Mouse (Mus musculus) NIH3T3 (cell line): ENCODE measurements around the gene Brca1.
"Not testable (repeated sequence)": the region's sequence is repeated elsewhere in the genome, so short reads cannot be mapped to it uniquely, and the experiment has no call there.

Experiments
- DNase-seq: peaks from one replicate; pipeline ENCODE4 v3.0.0-alpha.2; 2012; ENCODE audit warnings: low read depth

Brca1 gene

GRCm38 (mm10) chr11:101543533-101543932 lies 8.2 kb downstream of the Brca1 start:
- no peak for DNase-seq

GRCm38 (mm10) chr11:101526686-101527085 lies 25.1 kb downstream of the Brca1 start:
- no peak for DNase-seq

DNA sequence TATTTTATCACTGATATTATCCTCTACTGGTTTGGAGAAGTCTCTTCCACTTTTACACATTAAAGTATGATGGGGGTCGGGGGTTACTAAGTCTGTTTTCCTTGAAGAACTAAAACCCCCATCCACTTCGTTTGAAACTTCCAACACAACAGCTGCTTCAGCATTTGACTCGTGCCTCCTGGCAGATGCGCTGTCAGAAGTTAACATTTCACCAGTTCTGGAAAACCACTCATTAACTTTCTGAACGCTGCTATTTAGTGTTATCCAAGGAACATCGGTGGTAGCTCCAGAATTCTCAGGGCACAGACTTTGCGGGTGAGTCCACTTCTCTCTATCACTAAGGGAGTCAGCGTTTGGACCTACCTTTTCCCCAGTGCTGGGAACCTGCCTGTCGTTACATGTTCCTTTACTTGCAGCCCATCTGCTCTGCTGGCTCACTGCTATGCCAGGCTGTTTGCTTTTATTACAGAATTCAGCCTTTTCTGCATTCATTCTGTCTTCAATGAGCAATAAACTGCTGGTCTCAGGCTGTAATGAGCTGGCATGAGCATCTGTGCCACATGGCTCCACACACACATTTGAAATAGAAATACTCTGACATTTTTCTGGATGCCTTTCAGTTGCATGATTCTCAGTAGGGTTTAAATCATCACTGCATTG lies 25.7 kb downstream of the Brca1 start:
- no peak for DNase-seq

- no peak for DNase-seq
Observed at GRCm38 (mm10) chr11:101525056-101525455, 26.7 kb downstream of the Brca1 start.

DNA sequence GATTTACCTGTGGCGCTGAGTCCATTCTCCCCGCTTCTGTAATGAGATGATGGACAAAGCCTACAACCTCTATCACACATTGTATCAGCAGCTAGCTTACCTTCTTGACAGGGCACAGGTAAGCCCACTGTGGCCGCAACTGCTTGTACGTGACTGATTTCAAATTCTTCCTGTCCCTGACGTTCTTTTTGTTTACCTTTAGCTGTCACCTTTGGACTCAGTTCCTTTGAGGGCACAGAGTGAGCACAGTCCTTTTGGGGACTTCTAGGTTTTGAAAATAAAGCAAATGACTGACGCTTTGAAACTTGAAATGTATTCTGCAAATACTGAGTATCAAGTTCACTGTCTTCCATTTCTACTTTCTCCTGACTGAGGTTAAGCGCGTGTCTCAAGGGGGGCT lies 27.3 kb downstream of the Brca1 start:
- DNase-seq, result no peak

DNA sequence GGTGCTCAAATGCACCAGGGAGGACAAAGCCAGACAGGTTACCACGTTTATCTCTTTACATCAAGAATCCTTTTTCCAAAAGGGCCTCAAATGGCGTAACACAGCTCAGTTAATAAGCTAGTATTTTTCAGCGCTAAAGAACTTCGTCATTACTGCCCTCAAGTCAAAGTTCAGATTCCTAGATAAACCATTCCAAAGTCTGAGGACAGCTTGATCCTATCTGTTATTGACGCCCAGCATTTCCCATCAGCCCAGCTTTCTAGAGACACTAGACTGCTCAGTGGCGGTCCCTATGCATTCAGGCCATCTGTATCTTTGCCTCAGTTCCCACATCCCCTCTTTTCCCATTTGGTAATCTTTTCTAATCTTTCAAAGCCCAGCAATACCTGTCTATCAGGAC lies 32.4 kb downstream of the Brca1 start:
- no peak for DNase-seq

GRCm38 (mm10) chr11:101518937-101519336 lies 32.8 kb downstream of the Brca1 start:
- DNase-seq, result no peak

DNA sequence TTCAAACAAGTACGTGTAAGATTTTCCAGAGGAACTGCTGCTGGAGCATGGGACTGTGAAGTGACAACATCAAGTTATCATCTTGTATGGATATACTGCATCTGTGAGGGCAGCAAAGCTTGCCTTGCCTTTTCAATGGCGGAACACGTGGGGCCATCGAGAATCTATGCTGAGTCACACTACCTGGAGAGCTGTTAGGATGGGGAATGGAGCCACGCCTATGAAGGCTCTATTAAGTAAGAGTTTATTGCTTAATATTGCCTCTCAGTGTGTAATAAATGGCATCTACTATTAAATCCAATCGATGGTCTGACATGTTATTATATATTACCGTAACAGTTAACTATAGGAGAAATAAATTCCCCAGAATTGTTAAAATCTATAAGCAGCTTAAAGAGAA lies 44.7 kb downstream of the Brca1 start:
- DNase-seq, result no peak

DNA sequence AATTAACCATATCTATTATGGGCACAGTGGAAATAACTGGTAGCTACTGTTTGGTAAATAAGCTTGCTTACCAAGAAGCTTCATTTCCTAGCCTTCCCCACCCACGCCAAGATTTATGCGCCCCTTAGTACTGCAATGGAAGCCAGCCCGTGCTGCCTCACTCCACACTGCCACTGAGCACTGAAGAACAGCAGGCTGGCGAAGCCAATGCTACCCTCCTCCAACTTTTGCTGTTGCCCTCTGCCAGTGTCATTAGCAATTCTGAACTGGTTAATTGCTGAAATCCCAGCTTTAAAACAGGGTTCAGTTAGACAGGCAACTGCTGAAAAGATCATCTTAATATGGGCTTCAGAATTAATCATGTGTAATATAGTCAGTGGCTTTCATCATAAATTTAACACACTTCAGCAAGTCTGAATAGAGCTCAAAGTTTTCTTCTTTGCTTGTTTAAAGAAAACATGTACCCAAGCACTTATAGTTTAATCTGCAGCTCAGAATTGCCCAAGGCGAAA lies 45.4 kb downstream of the Brca1 start:
- no peak for DNase-seq

DNA sequence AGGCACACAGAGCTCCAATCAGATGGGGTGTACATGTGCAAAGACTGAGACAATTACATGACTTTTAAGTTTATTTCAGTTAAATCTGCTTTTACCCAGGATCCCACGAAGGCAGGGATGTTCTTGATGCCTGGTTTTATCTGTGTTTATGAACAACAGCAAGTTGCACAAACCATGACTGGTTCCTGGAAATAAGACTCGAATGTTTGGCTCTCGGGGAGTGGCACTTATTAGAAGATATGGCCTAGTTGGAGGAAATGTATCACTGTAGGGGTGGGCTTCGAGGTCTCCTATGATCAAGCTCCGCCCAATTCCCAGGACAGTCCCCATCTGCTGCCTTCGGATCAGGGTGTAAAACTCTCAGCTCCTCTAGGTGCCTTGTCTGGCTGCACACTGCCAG lies 65.6 kb downstream of the Brca1 start:
- no peak for DNase-seq

GRCm38 (mm10) chr11:101485509-101486028 lies 66.2 kb downstream of the Brca1 start:
- no peak for DNase-seq

DNA sequence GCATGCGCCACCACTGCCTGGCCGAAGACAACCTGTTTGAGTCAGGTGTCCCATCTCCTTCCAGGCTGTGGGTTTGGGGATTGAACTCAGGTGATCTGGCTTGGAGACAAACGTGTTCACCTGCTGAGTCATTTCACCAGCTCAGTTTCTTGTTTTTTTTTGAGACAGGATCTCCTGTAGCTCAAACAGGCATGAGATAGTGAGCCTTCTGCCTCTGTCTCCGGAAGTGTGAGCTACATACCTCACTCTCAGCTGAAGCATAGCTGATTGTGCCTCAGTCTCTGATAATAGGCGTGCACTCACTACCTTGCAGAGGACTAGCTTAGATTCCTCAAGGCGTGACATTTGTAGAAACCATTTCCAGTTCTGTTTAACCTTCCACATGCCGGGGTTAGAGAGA lies 66.9 kb downstream of the Brca1 start:
- no peak for DNase-seq

DNA sequence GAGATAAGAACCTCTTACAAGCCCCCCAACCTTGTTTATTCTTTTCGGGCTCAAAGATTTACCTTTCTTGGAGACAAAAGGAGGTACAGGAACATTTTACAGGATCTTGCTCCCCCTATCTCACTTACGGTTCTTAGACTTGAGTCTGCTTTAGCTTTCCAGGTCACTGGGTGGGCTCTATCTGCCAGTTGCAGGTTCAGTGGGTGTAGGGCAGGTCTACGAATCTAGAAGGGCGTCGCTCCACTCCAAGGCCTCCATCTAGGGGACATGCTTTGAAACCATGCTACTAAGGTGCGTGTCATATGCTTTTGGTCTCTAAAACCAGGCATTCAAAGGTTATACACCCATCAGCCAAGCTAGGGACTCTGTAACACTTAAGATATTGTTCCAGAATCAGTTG lies 67.5 kb downstream of the Brca1 start:
- DNase-seq, result no peak

DNA sequence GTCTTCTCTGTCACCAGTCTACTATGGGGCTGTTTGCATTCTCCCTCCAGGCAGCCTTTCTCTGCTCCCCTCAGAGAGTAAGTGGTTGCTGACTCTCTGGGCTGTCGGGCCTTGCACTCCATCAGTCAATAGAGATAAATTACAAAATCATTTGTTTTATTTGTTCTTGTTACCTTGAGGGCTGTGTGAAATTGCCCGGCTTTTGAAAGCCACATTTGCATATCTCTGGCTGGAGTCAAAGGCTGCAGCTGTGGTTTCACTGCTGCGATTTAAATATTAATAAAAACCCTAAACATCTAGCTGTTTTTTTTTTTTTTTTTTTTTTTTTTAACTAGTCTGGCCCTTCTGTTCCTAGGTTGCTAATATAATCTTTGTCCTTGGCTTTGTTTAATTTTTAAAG lies 68.0 kb downstream of the Brca1 start:
- DNase-seq, result no peak

GRCm38 (mm10) chr11:101480912-101481311 lies 70.8 kb downstream of the Brca1 start:
- DNase-seq, result no peak

DNA sequence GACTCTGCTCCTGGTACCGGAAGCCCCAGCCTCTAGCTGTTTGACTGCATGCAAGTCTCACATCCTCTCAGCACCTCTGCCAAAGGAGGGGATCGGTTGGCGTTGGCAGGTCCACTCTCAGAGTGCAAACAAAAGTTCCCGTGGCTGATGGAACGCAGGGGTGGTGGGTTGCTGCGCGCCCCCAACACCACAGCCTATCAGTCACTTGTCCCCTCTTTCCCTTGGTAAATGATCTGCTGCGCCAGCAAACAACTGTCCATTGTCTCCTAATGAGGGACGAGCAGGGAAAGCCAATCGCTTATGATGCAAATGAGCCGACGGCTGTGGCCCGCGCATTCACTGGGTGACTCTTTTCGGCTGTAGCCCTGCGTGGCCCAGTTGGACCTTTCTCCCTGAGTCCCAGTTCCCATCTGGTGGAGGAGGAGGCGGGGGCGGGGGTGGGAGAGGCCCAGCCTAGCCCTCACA lies 72.6 kb downstream of the Brca1 start:
- no peak for DNase-seq

DNA sequence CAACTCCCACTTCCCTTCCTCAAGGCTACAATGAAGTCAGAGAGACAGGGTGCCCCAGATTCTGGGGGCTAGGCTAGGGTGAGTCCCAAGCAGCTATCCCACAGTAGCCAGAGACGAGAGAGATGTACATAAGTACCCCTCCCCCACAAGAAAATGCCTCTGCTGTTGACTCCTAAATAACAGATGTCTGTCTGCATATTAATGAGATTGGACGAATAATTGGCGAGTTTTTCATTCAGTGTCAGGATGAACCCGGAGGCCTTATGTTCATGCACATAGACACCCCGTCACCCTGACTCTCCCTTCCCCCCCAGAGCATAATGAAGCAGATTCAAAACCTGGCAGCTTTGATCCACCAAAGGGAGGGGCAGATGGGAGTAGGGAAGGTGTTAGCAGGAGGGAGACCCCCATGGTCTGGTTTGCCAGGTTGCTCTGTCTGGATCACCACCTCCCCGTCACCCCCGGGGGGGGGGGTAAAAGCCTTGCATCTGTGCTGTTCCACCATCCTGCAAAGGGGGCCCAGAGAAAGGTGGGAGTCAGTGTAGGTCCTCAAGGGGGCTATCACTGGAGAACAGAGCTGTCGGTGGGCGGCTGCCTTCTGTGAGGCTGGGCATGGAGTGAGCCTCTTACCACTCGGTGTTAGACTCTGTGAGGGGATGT lies 74.1 kb downstream of the Brca1 start:
- no peak for DNase-seq

- no peak for DNase-seq
Observed at GRCm38 (mm10) chr11:101477194-101477551, 74.6 kb downstream of the Brca1 start.

GRCm38 (mm10) chr11:101476361-101476760 lies 75.4 kb downstream of the Brca1 start:
- DNase-seq, result not testable (repeated sequence)

DNA sequence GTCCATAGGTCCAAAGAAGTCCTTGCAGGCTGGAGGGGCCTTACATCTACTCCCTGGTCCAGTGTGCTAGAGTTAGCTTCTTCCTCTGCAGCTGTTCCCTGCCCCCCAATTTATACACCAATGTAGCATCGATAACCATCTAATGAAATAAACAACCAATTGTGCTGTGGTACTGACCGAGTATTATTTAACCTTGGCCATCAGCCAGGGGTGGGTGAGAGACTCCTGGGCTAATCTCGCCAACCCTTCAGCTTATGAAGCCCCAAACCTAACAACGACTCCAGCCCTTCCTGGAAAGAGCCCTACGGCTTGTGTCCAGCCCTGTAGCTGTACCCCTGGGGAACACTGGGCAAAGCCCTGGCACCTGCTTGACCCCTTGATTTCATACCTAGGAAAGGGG lies 77.5 kb downstream of the Brca1 start:
- no peak for DNase-seq

DNA sequence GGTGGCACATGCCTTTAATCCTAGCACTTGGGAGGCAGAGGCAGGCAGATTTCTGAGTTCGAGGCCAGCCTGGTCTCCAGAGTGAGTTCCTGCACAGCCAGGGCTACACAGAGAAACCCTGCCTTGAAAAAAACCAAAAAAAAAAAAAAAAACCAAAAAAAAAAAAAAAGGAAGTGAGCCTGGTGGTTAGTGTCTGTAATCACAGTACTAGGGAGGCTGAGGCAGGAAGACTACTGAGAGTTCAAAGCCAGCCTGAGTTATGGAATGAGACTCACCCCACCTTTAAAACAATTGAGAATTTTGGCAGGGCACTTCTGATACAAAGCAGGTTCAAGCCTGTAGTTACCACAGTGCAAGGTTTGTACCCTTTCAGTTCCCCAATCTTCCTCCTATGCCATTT lies 78.1 kb downstream of the Brca1 start:
- not testable (repeated sequence) for DNase-seq

GRCm38 (mm10) chr11:101472336-101472735 lies 79.4 kb downstream of the Brca1 start:
- no peak for DNase-seq

GRCm38 (mm10) chr11:101471926-101472325 lies 79.8 kb downstream of the Brca1 start:
- no peak for DNase-seq

- no peak for DNase-seq
Observed at GRCm38 (mm10) chr11:101470206-101470605, 81.5 kb downstream of the Brca1 start.
